Mouse (Mus musculus) cerebellum, postnatal 25 days (tissue): Measurements from ENCODE around the gene Tspoap1.
A peak's percentile ranks its signal among the peaks of the same experiment; 100 is the strongest.

ENCODE experiments used
- DNase-seq, 2 experiments: peaks; one replicate each; pipeline ENCODE4 v3.0.0; 2021; ENCODE audit warnings: mixed read lengths in 2 of 2

Tspoap1 gene

GRCm38 (mm10) chr11:87761181-87761721 lies 910 bp downstream of the Tspoap1 start:
- DNase-seq = peak; percentile 55 to 70

GRCm38 (mm10) chr11:87761806-87762701 lies 1.7 kb downstream of the Tspoap1 start:
- DNase-seq = peak in 1 of 2 experiments; percentile 39

GRCm38 (mm10) chr11:87762702-87763385 lies 2.5 kb downstream of the Tspoap1 start:
- peak; percentile 60 to 63 for DNase-seq

- peak; percentile 85 to 87 for DNase-seq
Measured at GRCm38 (mm10) chr11:87763511-87763987, 3.2 kb downstream of the Tspoap1 start.

- peak; percentile 81 to 84 for DNase-seq
Measured at GRCm38 (mm10) chr11:87763988-87764876, 3.9 kb downstream of the Tspoap1 start.

GRCm38 (mm10) chr11:87768745-87769144 lies 8.4 kb downstream of the Tspoap1 start:
- DNase-seq = no peak

GRCm38 (mm10) chr11:87770989-87771388 lies 10.6 kb downstream of the Tspoap1 start:
- peak; percentile 83 to 90 for DNase-seq

GRCm38 (mm10) chr11:87772354-87772753 lies 12.0 kb downstream of the Tspoap1 start:
- DNase-seq = peak; percentile 5 to 9

- DNase-seq = peak; percentile 87 to 89
Measured at GRCm38 (mm10) chr11:87778100-87778765, 17.9 kb downstream of the Tspoap1 start.

GRCm38 (mm10) chr11:87778915-87779314 lies 18.6 kb downstream of the Tspoap1 start:
- peak in 1 of 2 experiments; percentile 51 for DNase-seq

GRCm38 (mm10) chr11:87779392-87779791 lies 19.1 kb downstream of the Tspoap1 start:
- DNase-seq = peak; percentile 30 to 39

GRCm38 (mm10) chr11:87780130-87780529 lies 19.8 kb downstream of the Tspoap1 start:
- peak in 1 of 2 experiments; percentile 24 for DNase-seq

GRCm38 (mm10) chr11:87790088-87790487 lies 29.7 kb downstream of the Tspoap1 start:
- no peak for DNase-seq

GRCm38 (mm10) chr11:87793460-87793859 lies 33.1 kb downstream of the Tspoap1 start, which contains the start of gene Mpo:
Mpo (plus strand) TSS chr11:87793581.
- DNase-seq = no peak

GRCm38 (mm10) chr11:87801711-87802275 lies 41.5 kb downstream of the Tspoap1 start:
- no peak for DNase-seq

- peak; percentile 37 to 57 for DNase-seq
Measured at GRCm38 (mm10) chr11:87802621-87803020, 42.3 kb downstream of the Tspoap1 start.

GRCm38 (mm10) chr11:87805448-87805847 lies 45.1 kb downstream of the Tspoap1 start:
- DNase-seq = peak in 1 of 2 experiments; percentile 48

GRCm38 (mm10) chr11:87807433-87807832 lies 47.1 kb downstream of the Tspoap1 start:
- no peak for DNase-seq

GRCm38 (mm10) chr11:87808236-87808635 lies 47.9 kb downstream of the Tspoap1 start:
- DNase-seq = no peak

GRCm38 (mm10) chr11:87811396-87811795 lies 51.1 kb downstream of the Tspoap1 start:
- DNase-seq = no peak

GRCm38 (mm10) chr11:87814831-87815230 lies 54.5 kb downstream of the Tspoap1 start:
- DNase-seq = no peak
